Mouse (Mus musculus) cerebellum, adult 11-12 months (tissue): ENCODE results near the gene Dnm2.
"Not testable (repeated sequence)": the region's sequence is repeated elsewhere in the genome, so short reads cannot be mapped to it uniquely, and the experiment has no call there.

Experiments
- DNase-seq: peaks from one replicate; pipeline ENCODE4 v3.0.0; 2022

Gene Dnm2

DNA sequence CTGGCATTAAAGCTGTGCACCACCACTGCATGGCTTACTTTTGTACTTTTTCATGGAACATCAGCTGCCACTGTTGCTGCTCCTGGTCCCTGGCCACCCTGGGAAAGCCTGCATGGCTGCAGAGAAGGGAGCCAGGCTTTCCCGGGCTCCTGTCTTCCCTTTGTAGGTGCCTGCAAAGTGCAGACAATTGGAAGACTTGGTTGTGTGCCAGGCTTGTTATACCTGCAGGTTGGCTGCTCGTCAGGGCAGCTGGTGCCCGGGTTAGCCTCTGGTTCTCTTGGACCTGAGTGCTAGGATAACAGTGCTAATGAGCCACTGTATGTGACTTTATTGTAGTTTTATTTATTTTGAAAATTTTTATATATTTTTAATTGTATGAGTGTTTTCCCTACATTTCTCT lies 34.1 kb downstream of the Dnm2 start:
- DNase-seq: peak; percentile 41

DNA sequence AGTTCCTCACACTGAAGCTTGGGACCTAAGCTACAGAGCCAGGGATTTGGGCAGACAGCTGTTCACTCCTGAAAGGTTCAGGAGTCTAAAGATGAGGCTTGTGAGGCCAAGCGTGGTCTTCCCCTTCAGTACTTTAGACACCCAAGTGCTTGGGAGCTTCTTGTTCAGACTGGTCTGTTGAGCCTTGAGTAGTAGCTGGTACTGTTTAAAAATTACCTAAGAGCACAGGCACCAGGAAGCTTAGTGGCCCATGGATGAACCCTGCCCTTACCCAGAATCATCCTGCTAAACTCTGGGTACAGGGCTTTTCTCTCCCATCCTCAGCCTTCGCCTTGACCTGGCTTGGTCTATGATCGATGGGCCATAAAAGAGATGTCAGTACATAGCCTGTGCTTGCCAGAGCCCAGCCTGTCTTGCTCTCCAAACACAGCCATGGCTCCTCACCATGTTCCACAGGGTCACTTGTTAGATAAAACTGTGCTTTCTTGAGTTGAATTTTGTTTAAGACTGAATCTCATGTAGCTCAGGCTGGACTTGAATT lies 35.8 kb downstream of the Dnm2 start:
- no peak for DNase-seq

DNA sequence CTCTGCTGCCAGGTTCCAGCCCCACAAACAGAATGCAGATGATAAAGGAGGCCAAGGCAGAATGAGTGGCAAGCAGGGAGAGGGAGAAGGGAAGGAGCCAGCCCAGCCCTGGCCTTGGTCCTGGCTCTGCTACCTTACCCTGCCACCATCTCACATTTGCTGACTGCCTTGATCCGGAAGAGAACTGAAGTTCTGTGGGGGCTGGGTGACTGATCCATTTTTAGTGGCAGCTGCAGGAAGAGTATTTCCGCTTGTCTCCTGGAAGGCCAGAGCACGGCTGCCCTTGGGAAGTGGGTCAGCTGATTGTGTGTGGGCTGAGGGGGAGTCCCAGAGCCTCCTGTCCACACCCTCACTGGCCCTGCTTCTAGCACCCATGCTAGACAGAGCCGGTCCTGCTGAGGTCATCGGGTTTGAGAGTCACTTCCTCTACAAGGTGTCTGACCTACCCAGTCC lies 38.5 kb downstream of the Dnm2 start:
- no peak for DNase-seq

DNA sequence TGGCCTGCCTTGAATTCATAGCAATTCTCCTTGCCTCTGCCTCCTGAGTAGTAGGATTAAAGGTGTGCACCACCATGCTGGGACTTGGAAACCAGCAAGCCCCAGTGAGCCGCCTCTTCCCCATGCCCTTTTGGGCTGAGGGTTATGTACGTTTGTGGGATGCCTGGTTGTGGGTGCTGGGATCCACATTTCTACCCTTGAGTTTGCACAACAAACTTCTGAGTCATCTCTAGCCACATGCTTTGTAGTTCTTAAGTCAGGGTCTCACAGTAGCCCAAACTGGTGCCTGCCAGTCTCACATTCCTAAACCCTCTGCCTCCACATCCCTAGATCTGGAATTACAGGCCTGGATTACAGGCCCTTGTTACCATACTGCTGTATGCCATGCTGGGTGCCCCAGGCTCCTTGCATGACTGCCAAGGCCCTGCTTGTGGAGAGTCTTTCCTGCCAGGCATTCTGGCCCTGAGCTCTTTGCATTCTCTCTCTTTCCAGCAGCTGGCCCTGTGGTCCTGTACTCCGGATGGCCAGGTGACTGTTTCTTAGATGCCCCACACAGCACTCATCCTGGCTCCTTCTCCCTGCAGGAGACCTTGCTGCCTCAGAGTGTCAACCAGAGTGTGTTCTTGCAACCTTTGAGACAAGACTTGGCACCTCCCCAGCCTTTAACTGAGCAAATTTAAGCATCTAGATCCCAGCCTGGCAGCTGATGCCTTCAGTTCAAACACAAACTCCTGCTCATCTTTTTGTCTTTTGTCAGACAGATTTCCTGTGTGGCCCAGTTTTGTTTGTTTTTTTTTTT lies 39.3 kb downstream of the Dnm2 start:
- peak; percentile 72 for DNase-seq

DNA sequence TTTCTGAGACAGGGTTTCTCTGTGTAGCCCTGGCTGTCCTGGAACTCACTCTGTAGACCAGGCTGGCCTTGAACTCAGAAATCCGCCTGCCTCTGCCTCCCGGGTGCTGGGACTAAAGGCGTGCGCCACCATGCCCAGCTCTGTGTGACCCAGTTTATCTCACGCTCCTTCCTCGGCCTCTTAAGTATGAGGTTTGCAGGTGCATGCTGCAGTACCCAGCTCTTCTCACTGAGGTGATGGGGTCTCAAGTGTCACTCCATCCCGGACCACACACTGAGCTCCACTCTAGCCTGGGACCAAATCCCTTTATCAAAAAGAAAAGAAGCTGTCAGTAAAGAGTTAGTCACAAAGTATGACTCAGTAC lies 39.8 kb downstream of the Dnm2 start:
- DNase-seq: not testable (repeated sequence)

DNA sequence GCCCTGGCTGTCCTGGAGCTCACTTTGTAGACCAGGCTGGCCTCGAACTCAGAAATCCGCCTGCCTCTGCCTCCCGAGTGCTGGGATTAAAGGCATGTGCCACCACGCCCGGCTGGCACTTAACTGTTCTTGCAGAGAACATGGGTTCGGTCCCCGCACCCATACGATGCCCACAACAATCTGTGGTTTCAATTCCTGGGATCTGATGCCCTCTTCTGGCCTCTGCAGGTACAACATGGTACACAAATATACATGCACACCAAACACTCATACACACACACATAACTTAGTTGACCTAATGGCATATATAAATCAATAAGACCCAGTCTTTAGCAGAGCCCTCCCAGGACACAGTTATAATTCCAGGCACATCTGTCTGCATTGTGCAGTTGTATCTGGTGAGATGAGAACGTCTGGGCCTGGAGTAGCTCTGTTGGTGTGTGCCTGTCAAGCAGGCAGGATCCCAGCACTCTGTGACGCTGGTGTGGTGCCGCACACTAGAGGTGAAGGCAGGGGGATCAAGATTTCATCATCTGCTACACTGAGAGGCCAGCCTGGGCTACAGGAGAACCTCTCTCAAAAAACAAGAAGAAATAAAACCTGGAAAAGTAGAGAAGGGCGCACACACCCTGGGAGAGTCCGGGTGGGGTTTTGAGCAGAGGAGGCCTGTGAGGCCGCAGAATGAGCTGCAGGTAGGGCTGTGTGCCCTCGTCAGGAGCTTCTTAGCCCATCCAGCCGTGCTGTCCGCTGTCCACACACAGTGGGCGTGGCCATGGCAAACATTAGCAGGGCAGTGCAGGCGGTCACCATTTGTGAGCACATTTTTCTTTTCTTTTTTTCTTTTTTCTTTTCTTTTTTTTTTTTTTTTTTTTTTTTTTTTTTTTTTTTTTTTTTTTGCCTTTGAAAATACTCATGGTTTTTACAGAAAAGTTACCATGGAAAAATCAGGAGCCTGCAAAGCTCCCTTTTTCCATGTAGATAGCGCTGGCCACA lies 44.6 kb downstream of the Dnm2 start:
- DNase-seq: no peak

DNA sequence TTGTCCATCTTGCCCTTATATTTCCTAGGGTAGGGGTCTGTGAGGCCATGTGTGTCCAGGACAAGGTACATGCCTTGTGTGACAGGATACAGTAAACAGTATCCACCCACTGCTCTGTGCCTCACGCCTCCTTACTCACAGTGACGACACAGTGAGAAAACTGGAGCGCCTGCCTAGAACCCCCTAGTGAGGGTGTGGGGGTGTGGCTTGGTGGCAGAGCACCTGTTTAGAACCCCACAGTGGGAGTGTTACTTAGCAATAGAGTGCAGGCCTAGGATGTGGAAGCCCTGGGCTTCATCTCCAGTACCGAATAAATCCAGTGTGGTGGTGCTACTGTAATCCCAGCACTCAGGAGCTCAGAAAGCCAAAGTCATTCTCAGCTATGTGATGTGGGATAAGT lies 48.2 kb downstream of the Dnm2 start:
- DNase-seq: no peak

DNA sequence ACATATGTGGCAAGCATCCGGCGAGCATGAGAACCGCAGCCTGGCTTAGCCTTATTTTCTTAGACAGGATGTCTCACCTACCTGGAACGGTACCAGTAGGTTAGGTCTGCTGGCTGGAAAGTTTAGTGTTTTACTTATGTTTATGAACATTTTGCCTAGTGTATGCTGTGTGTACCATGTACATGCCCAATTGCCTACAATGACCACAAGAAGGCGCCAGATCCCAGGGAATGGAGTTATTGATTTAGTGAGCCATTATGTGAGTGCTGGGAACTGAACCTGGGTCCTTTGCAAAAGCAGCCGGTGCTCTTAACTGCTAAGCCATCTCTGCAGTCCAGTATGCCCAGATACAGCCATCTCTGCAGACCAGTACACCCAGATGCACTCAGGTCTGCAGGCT lies 53.0 kb downstream of the Dnm2 start:
- DNase-seq: no peak

DNA sequence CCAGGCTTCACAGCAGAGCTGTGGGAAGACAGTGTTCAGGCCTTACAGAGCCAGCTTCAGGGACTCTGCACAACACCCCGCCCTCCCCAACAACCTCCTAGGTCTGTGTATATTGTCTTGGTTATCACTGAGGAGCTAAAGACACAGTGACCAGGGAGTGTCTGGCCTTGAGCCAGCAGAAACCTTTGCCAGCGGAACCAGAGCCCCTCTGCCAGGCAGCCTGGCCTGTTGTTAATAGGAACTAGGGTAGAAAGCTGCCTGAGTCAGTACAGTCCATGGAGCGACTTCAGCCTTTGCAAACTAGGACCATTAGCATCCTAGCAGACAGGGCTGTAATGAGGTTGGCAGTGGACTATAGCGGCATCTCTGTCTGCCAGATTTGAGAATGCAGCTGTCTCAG lies 59.4 kb downstream of the Dnm2 start:
- DNase-seq: no peak

DNA sequence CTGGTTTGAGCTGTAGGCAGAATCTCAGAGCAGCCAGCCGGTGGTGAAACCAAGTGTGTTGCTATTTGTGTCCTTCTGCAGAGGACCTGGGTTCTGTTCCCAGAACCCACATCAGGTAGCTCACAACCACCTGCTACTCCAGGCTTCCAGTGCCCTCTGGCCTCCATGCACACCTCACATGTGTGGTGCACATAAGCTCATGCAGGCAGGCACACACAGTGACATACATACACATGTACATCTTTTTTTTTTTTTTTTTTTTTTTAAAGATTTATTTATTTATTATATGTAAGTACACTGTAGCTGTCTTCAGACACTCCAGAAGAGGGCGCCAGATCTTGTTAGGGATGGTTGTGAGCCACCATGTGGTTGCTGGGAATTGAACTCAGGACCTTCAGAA lies 63.5 kb downstream of the Dnm2 start:
- DNase-seq: not testable (repeated sequence)

DNA sequence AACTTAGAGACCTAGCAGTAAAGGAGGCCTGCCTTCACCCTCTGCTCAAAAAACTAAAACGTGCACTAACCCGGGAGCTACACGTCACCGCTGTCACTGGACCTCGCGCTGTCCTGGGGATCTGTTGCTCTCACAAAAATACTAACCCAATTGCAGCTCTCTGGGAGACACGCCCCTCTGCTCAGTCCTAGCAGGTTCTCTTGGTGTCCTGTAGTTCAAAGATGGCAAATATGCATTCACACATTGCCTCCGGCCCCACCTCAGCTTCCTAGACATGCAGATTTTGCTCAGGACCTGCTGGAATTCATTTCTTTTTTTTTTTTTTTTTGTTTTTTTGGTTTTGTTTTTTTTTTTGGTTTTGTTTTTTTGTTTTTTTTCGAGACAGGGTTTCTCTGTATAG lies 66.0 kb downstream of the Dnm2 start:
- DNase-seq: no peak

DNA sequence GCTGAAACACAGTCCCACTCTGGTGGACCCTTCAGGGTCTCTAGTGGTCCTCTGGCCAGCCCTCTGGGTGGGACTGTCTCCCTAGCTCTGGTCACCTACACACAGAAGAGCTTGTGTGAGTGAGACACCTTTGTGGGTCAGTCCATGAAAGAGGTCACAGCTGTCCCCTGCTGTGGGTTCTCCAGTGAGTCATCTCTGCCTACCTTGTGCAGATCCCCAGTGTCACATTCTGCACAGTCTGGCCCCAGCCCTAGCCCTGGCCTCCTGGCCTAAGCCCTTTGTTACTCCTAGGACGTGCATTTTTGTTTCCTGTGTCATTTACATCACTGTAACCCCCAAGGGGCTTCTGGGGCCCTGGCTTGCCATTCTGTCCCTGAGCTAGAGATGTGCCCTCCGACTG lies 69.2 kb downstream of the Dnm2 start:
- DNase-seq: no peak

DNA sequence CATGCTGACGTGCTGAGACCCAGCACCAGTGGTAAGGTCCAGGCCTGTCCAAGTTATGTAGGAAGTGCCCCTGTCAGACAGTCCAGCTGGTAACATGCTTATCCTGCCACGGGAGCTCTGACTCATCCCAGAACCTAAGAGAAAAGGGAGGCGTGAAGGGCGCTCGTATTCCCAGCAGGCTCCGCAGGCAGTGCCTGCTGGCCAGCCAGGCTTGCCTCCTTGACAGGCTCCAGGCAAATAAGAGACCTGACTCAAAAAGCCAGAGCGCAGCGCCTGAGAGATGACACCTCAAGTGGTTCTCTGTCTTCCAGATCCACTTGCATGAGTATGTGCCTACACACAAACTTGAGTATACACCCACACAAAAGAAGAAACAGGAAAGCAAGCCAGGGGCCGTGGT lies 70.0 kb downstream of the Dnm2 start:
- no peak for DNase-seq

DNA sequence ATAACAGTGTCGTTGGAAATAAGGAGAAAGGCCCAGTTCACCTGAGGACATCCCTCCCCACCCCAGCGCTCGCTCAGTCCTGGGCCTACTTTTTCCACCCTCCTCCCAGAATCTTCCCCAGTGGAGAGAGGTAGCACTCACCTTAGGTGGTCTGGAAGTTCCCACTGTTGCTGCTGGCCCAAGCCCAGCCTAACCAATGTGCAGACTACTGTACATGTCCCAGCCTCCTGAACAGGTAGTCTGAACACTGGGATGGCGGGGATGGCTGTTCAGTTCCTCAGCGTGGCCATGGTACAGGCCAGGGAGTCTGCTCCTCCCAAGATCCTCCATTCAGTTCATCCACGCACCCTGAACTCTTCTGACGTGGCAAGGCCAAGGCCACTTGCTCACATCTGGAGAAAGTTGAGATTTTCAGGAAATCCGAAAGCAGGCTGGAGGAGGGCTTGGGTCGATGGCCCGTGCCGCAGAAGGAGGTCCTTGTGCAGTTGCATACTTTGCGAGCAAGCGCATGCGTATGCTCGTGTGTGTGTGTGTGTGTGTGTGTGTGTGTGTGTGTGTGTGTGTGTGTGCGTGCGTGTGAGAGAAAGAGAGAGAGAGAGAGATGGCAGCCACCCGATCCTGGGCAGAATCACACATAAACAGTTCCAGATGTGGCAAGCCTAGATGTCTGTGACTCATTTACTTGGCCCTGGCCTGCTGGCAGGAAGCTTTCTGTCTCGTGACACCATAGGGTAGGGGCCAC lies 71.8 kb downstream of the Dnm2 start:
- DNase-seq: no peak

DNA sequence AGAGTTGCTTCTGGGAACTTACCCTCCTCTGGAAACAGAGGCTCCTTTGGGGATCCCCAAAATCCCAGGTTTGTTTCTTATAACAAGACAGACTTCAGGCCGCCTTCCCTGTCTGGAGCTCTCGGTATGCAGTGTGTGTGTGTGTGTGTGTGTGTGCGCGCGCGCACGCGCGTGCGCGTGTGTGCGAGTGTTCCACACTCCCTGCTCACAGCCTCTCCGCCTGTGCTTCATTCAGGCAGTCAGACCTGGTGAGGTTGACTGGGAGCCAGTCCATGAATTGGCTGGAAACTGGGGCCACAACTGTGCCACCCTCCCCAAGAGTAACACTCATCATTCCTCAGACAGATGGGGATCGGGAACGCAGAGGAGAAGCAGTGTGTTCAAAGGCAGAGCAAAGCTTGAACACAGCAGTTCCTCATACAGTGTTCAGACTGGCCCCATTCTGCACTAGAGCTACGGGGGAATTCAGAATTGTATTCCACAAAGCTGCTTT lies 72.4 kb downstream of the Dnm2 start:
- DNase-seq: no peak

DNA sequence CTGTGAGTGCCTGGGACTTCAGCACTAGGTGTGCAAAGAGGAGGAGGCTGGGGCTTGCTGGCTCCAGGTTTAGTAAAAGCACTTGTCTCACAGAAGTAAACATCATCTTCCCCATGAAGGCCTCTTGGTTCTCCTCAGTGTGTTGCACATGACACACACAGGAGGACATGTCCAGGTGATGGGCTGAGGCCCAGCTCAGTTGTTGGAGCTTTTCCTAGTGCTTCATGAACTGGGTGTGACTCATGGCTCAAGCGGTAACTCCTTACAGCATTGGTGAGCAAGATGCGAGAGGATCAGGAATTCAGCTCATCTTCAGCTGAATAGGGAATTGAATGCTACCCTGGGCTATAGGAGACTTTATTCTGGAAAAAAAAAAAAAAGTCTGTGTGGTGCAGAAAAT lies 73.0 kb downstream of the Dnm2 start:
- DNase-seq: no peak

DNA sequence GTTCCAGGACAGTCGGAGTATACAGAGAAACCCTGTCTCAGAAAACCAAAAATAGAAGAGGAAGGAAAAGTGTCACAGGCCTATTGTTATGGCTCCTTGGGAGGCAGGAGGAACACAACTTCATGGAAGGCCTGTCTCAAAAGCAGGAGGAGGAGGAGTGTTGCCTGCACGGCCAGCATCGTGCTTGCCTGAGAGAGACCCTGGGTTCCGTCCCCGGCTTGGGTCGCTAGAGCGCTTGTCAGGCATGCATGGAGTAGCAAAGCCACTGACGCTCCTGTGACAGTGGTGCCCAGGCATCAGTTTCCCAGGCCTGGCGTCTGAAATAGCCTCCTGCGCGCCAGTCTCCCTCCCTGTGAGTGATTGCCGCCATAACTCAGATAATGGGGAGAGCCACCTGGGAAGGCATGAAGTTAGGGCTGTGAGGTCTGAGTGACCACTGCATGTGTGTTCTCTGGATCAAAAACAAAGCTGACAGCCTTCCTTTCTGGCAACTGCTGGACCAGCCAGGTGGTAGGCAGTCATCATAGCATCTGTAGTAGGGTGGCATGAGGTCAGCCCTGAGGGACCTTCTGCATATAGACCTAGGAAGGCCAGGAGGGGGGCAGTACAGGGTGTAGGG lies 73.7 kb downstream of the Dnm2 start:
- no peak for DNase-seq

DNA sequence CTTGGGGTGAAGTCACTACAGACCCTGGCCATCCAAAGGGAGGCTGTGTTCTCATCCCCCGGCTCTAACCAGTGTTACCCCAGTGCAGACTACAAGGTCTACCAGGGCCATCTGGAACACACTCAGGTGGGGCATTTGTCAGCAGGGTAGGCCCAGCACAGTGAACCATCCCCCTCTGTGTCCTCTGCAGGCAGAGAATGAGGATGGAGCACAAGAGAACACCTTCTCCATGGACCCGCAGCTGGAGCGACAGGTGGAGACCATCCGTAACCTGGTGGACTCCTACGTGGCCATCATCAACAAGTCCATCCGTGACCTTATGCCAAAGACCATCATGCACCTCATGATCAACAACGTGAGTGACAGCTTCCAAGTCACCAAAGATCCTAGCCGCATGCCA lies 78.6 kb downstream of the Dnm2 start:
- DNase-seq: no peak

DNA sequence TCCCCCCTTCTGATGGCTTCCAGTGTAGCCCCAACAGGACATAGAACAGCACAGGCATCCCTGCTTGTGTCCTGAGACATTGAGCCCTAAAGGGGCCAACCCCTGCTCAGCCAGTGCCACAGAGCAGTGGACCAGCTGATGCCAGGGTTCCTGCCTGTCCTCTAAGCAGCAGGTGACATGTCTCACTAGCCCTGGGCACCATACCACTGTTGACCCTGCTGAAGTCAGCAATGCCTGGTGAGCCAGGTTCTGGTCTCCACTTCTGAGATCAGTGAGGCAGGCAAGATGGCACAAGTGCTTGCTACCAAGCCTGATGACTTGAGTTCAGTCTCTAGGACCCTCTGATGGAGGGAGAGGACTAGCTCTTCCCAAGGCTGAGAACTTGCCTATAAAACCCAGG lies 81.1 kb downstream of the Dnm2 start:
- no peak for DNase-seq

DNA sequence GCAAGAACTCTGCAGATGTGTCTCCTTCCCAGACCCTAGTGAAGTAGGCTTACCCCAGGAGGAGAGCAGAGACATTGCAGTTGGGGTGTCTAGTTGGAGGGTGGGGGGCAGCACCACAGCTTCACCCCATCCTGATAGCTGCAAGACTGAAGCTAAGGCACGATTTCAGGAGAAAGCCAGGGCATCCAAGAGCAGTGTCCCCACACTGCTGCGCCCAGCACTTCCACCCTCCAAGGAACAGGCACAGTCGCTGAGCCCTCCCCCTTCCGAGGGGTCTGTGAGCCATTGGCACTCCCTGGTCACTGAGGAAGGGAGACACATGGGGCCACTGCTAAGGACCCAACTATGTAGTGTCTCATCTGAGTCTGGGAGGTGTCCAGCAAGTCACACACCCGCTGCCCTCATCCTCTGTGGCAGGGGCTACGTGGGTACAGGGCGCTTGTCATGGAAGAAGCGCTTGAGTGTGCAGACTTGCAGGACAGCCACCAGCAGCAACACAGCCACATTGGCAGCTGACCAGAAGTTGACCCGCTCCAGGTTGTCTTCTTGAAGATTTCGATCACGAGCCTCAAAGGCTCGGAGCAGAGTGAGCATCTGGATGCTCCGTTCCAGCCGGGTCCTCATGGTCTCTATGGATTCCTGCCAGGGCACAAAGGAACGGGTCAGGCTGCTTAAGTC lies 83.2 kb downstream of the Dnm2 start:
- peak; percentile 62 for DNase-seq

DNA sequence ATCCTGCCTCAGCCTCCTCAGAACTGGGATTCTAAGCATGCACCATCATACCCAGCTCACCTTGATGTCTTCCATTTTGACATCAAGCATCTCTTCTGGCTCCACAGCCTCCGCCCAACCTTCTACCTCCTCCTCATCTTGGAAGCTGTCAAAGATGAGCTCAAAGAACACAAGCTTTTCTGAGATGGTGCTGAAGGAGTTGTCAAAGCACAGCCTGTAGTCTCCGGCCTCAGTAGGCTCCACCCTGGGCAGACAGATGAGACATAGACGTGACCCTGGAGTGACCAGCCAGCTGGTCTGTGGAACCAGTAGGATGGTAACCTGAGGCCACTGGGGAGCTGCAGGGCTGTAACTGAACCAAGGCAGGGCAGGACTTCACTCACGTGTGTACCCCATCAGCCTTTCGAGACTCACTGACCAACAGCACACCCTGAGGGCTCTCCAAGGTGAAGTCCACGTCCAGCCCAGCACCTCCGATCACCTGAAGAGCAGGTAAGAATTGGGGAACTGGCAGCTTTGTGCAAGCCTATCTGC lies 84.2 kb downstream of the Dnm2 start:
- peak; percentile 45 for DNase-seq
